Comparison of ENCODE assay signal across 8 mouse cellular contexts in genomic region chr2:135658486-135659390, GRCm38 (mm10). TPM values are rescaled to one million over a fixed set of nuclear protein-coding genes. Genes with fewer than 3 reads are reported as not detected.
DNase-seq lines count a peak whose midpoint lies in the region; ATAC-seq and TF ChIP-seq lines count a peak whose summit lies in the region.

TSS of gene Plcb4 (plus strand) at chr2:135659011.

- H3K9ac ChIP-seq in lung, embryonic 14.5 days = peak within 1 kb of the TSS; percentile 89
- H3K9ac ChIP-seq in neural tube, embryonic 15.5 days (replicated peaks) = peak within 1 kb of the TSS; percentile 89

- peak; percentile 44; the same call in 1 of the 2 replicates for TF ChIP-seq POLR2A in testis, adult 2 months (IDR thresholded peaks at IDR 0.05; ENCODE audit: control insufficient read depth, low read depth, low read length)

- TF ChIP-seq CTCF in lung, embryonic 14.5 days (IDR thresholded peaks at IDR 0.05; ENCODE audit: low read depth) = no peak
- no peak for TF ChIP-seq CTCF in testis, adult 2 months (IDR thresholded peaks at IDR 0.05; ENCODE audit: control insufficient read depth, insufficient read depth, insufficient replicate concordance, low read depth, low read length)

- H3K9me3 ChIP-seq in hindbrain, embryonic 10.5 days = 0 out of 2 replicates have a peak, but pooled peaks cover under 1% of the 10 kb centered on the region
- H3K9me3 ChIP-seq in lung, embryonic 14.5 days (ENCODE audit: low read depth, low read length) = no peaks in the 10 kb centered on the region
- H3K9me3 ChIP-seq in neural tube, embryonic 15.5 days (replicated peaks) = no peaks in the 10 kb centered on the region

- ATAC-seq in lung, embryonic 14.5 days (ENCODE audit: insufficient read depth) = peak; percentile 92
- ATAC-seq in neural tube, embryonic 15.5 days (ENCODE audit: low FRiP score) = peak; percentile 91

- peaks cover 20% of the 10 kb centered on the region for H3K4me1 ChIP-seq in hindbrain, embryonic 10.5 days (replicated peaks)
- H3K4me1 ChIP-seq in lung, embryonic 14.5 days (ENCODE audit: insufficient read depth) = no peaks in the 10 kb centered on the region
- H3K4me1 ChIP-seq in neural tube, embryonic 15.5 days = peaks cover 6% of the 10 kb centered on the region; the same call in 1 of the 2 replicates
- H3K4me1 ChIP-seq in testis, adult 2 months (ENCODE audit: control insufficient read depth, insufficient read depth, low read length) = peaks cover 8% of the 10 kb centered on the region

- peak within 1 kb of the TSS; percentile 89 for H3K4me3 ChIP-seq in hindbrain, embryonic 10.5 days
- H3K4me3 ChIP-seq in lung, embryonic 14.5 days (ENCODE audit: low read depth, low read length) = peak within 1 kb of the TSS; percentile 72
- H3K4me3 ChIP-seq in neural tube, embryonic 15.5 days (replicated peaks) = peak within 1 kb of the TSS; percentile 81
- peak within 1 kb of the TSS; percentile 88 for H3K4me3 ChIP-seq in testis, adult 2 months (ENCODE audit: control insufficient read depth, low read depth, low read length)

- peak; percentile 54 for DNase-seq in NIH3T3 (ENCODE audit: low read depth)
- peak; percentile 89 for DNase-seq in cerebellum, adult 9-10 months
- peak; percentile 80 to 84 for DNase-seq in frontal cortex, postnatal 10 days (ENCODE audit: low spot score in 2 of 2)
- DNase-seq in hindbrain, embryonic 10.5 days (ENCODE audit: low spot score) = peak; percentile 94
- peak; percentile 59 to 66 for DNase-seq in layer of hippocampus, adult 8-10 months (ENCODE audit: low spot score in 2 of 2)
- peak; percentile 84 for DNase-seq in lung, embryonic 14.5 days

- no peaks in the 10 kb centered on the region for H3K27me3 ChIP-seq in hindbrain, embryonic 10.5 days (ENCODE audit: insufficient read depth, poor library complexity, severe bottlenecking)
- no peaks in the 10 kb centered on the region for H3K27me3 ChIP-seq in lung, embryonic 14.5 days (ENCODE audit: insufficient read depth, low read length)
- H3K27me3 ChIP-seq in neural tube, embryonic 15.5 days (replicated peaks) = no peaks in the 10 kb centered on the region
- H3K27me3 ChIP-seq in testis, adult 2 months (ENCODE audit: control insufficient read depth, insufficient read depth, low read length) = no peaks in the 10 kb centered on the region

- H3K4me2 ChIP-seq in lung, embryonic 14.5 days = peak within 1 kb of the TSS; percentile 80
- peak within 1 kb of the TSS; percentile 73 for H3K4me2 ChIP-seq in neural tube, embryonic 15.5 days

- peak within 1 kb of the TSS; percentile 100 for H3K27ac ChIP-seq in hindbrain, embryonic 10.5 days
- peak within 1 kb of the TSS; percentile 95 for H3K27ac ChIP-seq in lung, embryonic 14.5 days (ENCODE audit: low read depth)
- H3K27ac ChIP-seq in neural tube, embryonic 15.5 days (replicated peaks) = peak within 1 kb of the TSS; percentile 96
- peak within 1 kb of the TSS; percentile 85 for H3K27ac ChIP-seq in testis, adult 2 months (ENCODE audit: control insufficient read depth, insufficient read depth, low read depth, low read length)

- under 1% methylated on average over 71 of the region's 71 CpGs for WGBS in hindbrain, embryonic 10.5 days
- WGBS in lung, embryonic 14.5 days = under 1% methylated on average over 49 of the region's 71 CpGs
- under 1% methylated on average over 67 of the region's 71 CpGs for WGBS in neural tube, embryonic 15.5 days

- peaks cover 1% of the 10 kb centered on the region; the same call in 1 of the 2 replicates for H3K36me3 ChIP-seq in hindbrain, embryonic 10.5 days
- H3K36me3 ChIP-seq in lung, embryonic 14.5 days (ENCODE audit: insufficient read depth) = no peaks in the 10 kb centered on the region
- H3K36me3 ChIP-seq in neural tube, embryonic 15.5 days = no peaks in the 10 kb centered on the region
- H3K36me3 ChIP-seq in testis, adult 2 months (ENCODE audit: control insufficient read depth, insufficient read depth, low read length) = no peaks in the 10 kb centered on the region

RNA-seq across cellular contexts. Expression of gene Plcb4, which starts in this region (rescaled TPM):
- polyA plus RNA-seq in hindbrain, embryonic 10.5 days (2016; fragmentation: Nextera tagmentation; extraction: Ambion mirVana) = 11.7 and 15.6 TPM in 2 replicates
- total RNA-seq in layer of hippocampus, adult 8-10 months (2022) = 10 to 100 TPM; 18.2 to 34.6 (median 22.3) TPM
- 20.1 and 20.5 TPM in 2 replicates for polyA plus RNA-seq in lung, embryonic 14.5 days (2014; fragmentation: Nextera tagmentation; extraction: Ambion mirVana)
- polyA plus RNA-seq in neural tube, embryonic 15.5 days (2015; fragmentation: Nextera tagmentation; extraction: Ambion mirVana) = 34.5 and 35.5 TPM in 2 replicates
- 12.1 and 12.3 TPM in 2 replicates for polyA plus RNA-seq in testis, adult 2 months (2012; rRNA removed)

Comparison
In these comparisons a context has a peak if more than half of its experiments do, and no peak if none do; other contexts are left out.
1. Peak in every context shown above with its lines: DNase-seq, ATAC-seq, H3K4me3 ChIP-seq and H3K27ac ChIP-seq.